Mouse (Mus musculus): ENCODE data around the gene Ranbp17. TPM values are rescaled to one million over a fixed set of nuclear protein-coding genes. Genes with fewer than 3 reads are reported as not detected.

Gene Ranbp17
- total and polyA plus RNA-seq, 2 experiments from 2014 or later: 5.8 to 9.1 TPM

DNA sequence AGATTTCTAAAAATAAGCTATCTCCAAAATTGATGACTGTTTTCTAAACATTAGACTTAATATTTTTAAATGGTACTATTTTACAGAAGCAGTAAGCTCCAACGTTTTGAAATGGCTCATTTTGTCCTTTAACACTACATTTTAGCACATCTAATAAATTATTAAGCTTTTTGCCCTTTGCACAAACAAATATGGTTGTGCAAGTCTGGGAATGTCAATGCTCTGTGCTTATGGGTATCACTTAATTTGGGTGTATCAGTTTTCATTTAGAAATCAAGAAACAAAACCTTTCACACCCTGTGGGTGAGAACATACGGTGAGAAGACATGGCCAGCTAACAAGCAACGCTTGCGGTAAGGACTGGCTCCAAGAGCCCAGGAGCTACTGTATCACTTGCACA is 108.9 kb downstream of the Ranbp17 start:
- DNase-seq (no peak), ATAC-seq (no peak)
- 84% methylated on average over 4 of the region's 4 CpGs for WGBS
- Histone ChIP-seq H3K4me2 (ENCODE audit: low read depth) (no peak overlapping the region), H3K4me1 (ENCODE audit: insufficient read depth) (no peaks in the 10 kb centered on the region), H3K4me3 (ENCODE audit: low read depth, low read length) (no peak overlapping the region), H3K9ac (no peak overlapping the region), H3K27ac (ENCODE audit: low read depth, low read length) (no peak overlapping the region), H3K27me3 (ENCODE audit: insufficient read depth, low read length) (no peaks in the 10 kb centered on the region), H3K36me3 (ENCODE audit: insufficient read depth) (no peaks in the 10 kb centered on the region), H3K9me3 (ENCODE audit: low read length) (no peaks in the 10 kb centered on the region)
- TF ChIP-seq CTCF (IDR thresholded peaks at IDR 0.05; ENCODE audit: low read depth): no peak

DNA sequence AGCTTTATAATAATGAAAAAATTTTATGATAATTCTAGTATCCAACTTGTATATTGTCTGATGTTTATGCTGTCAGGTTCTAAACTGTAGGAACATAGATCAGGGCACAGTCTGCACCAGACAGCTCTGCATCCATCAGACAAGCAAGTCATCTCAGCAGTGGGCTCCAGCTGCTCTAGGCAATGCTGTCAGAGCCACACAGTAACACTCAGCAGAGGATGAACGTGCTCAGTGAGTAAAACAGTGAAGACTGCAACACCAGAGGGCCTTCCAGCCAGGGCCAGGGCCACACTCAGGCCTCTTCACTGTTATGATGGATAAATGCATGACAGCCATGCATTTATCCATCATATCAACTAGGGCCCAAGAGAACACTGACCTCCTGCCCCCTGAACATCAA is 114.2 kb downstream of the Ranbp17 start:
- no peak overlapping the region for H3K27ac ChIP-seq (ENCODE audit: low read depth, low read length)
- no peak for TF ChIP-seq CTCF (IDR thresholded peaks at IDR 0.05; ENCODE audit: low read depth)
- ATAC-seq: no peak
- no peak overlapping the region for H3K4me3 ChIP-seq (ENCODE audit: low read depth, low read length)
- H3K9me3 ChIP-seq (ENCODE audit: low read length): no peaks in the 10 kb centered on the region
- DNase-seq: no peak
- no peaks in the 10 kb centered on the region for H3K27me3 ChIP-seq (ENCODE audit: insufficient read depth, low read length)
- no peak overlapping the region for H3K9ac ChIP-seq
- H3K4me2 ChIP-seq (ENCODE audit: low read depth): no peak overlapping the region
- WGBS: 66% methylated on average over 1 of the region's 1 CpGs
- H3K4me1 ChIP-seq (ENCODE audit: insufficient read depth): no peaks in the 10 kb centered on the region
- H3K36me3 ChIP-seq (ENCODE audit: insufficient read depth): no peaks in the 10 kb centered on the region

DNA sequence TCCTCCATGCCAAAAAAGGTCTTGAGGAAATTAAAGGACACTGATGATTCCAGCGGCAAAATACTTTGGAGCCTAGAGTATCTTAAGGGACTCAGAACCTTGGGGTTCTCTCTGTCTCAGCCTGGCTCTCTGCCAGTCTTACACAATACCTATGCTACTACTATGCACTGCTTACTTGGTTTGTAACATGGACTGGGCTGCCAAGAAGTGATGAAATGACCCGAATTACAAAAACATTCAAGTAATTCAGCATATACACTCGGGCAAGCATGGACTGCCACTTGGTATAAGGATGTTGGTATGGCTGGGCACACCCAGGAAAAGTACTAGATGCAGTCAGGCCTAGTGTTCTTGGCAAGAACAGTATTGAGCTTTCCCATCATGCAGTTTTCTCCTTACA is 114.8 kb downstream of the Ranbp17 start:
- Histone ChIP-seq H3K36me3 (ENCODE audit: insufficient read depth) (no peaks in the 10 kb centered on the region), H3K27ac (ENCODE audit: low read depth, low read length) (no peak overlapping the region), H3K9me3 (ENCODE audit: low read length) (no peaks in the 10 kb centered on the region), H3K4me3 (ENCODE audit: low read depth, low read length) (no peak overlapping the region), H3K4me1 (ENCODE audit: insufficient read depth) (no peaks in the 10 kb centered on the region), H3K4me2 (ENCODE audit: low read depth) (no peak overlapping the region), H3K9ac (no peak overlapping the region), H3K27me3 (ENCODE audit: insufficient read depth, low read length) (no peaks in the 10 kb centered on the region)
- TF ChIP-seq CTCF (IDR thresholded peaks at IDR 0.05; ENCODE audit: low read depth): no peak
- WGBS: 59% methylated on average over 3 of the region's 3 CpGs
- DNase-seq (no peak), ATAC-seq (no peak)

DNA sequence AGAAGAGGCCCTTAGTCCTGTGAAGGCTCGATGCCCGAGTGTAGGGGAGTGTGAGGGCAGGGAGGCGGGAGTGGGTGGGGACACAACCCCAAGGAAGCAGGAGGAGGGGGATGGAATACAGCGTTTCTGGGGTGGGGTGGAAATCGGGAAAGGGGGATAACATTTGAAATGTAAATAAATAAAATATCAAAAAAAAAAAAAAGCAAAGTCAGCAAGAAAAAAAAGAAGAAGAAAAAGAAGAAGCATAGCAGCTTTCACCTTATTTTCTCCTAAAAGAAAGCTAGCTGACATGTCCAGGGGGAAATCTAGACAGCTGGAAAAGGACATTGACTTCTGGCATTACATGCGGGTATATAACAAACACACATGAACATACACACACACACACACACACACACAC is 117.3 kb downstream of the Ranbp17 start:
- TF ChIP-seq CTCF (IDR thresholded peaks at IDR 0.05; ENCODE audit: low read depth): no peak
- no peaks in the 10 kb centered on the region for H3K9me3 ChIP-seq (ENCODE audit: low read length)
- H3K9ac ChIP-seq: no peak overlapping the region
- H3K4me2 ChIP-seq (ENCODE audit: low read depth): no peak overlapping the region
- H3K4me1 ChIP-seq (ENCODE audit: insufficient read depth): no peaks in the 10 kb centered on the region
- H3K36me3 ChIP-seq (ENCODE audit: insufficient read depth): no peaks in the 10 kb centered on the region
- DNase-seq (no peak), ATAC-seq (no peak)
- no peak overlapping the region for H3K4me3 ChIP-seq (ENCODE audit: low read depth, low read length)
- H3K27ac ChIP-seq (ENCODE audit: low read depth, low read length): no peak overlapping the region
- no peaks in the 10 kb centered on the region for H3K27me3 ChIP-seq (ENCODE audit: insufficient read depth, low read length)
- 95% methylated on average over 6 of the region's 6 CpGs for WGBS

DNA sequence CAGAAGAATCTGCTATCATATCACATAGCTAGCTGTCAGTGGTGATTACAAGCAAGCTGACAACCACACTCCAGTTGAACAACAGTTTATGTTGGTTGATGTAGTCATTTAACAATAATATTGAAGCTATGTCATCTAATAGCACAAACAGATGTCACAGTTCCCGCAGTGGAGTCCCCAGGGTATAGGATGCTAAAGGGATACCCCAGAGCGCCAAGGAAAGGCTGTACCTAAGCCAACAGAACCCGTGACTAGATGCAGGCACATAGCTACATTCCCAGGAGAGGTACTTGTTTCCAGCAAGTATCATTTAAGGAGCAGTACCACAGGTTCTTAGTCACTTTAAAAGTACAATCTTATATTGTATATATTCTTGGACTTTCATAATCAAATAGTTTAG is 119.5 kb downstream of the Ranbp17 start:
- no peaks in the 10 kb centered on the region for H3K27me3 ChIP-seq (ENCODE audit: insufficient read depth, low read length)
- no peak overlapping the region for H3K9ac ChIP-seq
- DNase-seq: no peak
- H3K27ac ChIP-seq (ENCODE audit: low read depth, low read length): no peak overlapping the region
- no peaks in the 10 kb centered on the region for H3K4me1 ChIP-seq (ENCODE audit: insufficient read depth)
- no peaks in the 10 kb centered on the region for H3K36me3 ChIP-seq (ENCODE audit: insufficient read depth)
- no peak overlapping the region for H3K4me2 ChIP-seq (ENCODE audit: low read depth)
- no peak overlapping the region for H3K4me3 ChIP-seq (ENCODE audit: low read depth, low read length)
- H3K9me3 ChIP-seq (ENCODE audit: low read length): no peaks in the 10 kb centered on the region
- ATAC-seq: no peak
- no peak for TF ChIP-seq CTCF (IDR thresholded peaks at IDR 0.05; ENCODE audit: low read depth)
- 64% methylated on average over 3 of the region's 3 CpGs for WGBS

DNA sequence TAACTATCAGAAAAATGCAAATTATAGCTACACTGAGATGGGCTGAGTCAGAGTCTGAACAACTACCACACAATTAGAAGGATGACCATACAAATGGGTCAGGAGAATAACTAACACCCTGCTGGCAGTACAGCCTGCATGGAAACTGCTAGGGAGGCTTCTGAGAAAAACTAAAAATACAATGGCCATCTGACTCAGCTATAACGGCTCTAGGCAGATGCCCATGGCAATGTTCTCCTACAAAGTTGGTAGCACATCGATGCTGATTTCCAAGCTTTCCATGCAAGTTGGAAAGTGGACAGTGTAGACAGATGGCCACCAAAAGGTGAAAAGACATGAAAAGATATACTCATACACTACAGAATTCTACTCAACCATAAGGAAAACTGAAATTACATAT is 124.9 kb downstream of the Ranbp17 start:
- ATAC-seq: no peak
- Histone ChIP-seq H3K9me3 (ENCODE audit: low read length) (no peaks in the 10 kb centered on the region), H3K9ac (no peak overlapping the region), H3K27me3 (ENCODE audit: insufficient read depth, low read length) (no peaks in the 10 kb centered on the region), H3K4me2 (ENCODE audit: low read depth) (no peak overlapping the region), H3K36me3 (ENCODE audit: insufficient read depth) (no peaks in the 10 kb centered on the region), H3K4me1 (ENCODE audit: insufficient read depth) (no peaks in the 10 kb centered on the region), H3K4me3 (ENCODE audit: low read depth, low read length) (no peak overlapping the region), H3K27ac (ENCODE audit: low read depth, low read length) (no peak overlapping the region)
- no peak for DNase-seq
- WGBS: 80% methylated on average over 2 of the region's 2 CpGs
- no peak for TF ChIP-seq CTCF (IDR thresholded peaks at IDR 0.05; ENCODE audit: low read depth)

DNA sequence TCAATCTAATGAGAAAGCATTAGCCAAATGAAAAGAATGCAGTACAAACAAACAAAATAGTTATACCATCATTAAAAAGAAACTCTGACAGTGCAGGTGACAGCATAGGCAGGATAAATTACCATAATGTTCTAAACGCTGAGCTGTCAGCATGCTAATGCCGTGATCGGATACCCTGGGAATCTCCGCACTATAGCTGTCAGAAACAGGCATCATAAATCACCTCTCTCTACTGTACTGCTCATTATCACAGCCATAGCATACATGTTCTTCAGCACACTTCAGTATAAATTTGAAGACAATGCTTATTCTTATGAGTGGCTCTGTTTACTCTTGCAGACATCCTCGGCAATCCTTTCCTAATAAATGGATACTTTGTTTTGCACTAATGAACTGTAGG is 151.7 kb downstream of the Ranbp17 start:
- Histone ChIP-seq H3K36me3 (ENCODE audit: insufficient read depth) (no peaks in the 10 kb centered on the region), H3K9me3 (ENCODE audit: low read length) (no peaks in the 10 kb centered on the region), H3K9ac (no peak overlapping the region), H3K4me1 (ENCODE audit: insufficient read depth) (no peaks in the 10 kb centered on the region), H3K4me3 (ENCODE audit: low read depth, low read length) (no peak overlapping the region), H3K27ac (ENCODE audit: low read depth, low read length) (no peak overlapping the region), H3K27me3 (ENCODE audit: insufficient read depth, low read length) (no peaks in the 10 kb centered on the region), H3K4me2 (ENCODE audit: low read depth) (no peak overlapping the region)
- WGBS: 22% methylated on average over 5 of the region's 5 CpGs
- peak; percentile 16; the same call in 1 of the 2 replicates for ATAC-seq
- no peak for DNase-seq
- no peak for TF ChIP-seq CTCF (IDR thresholded peaks at IDR 0.05; ENCODE audit: low read depth)

DNA sequence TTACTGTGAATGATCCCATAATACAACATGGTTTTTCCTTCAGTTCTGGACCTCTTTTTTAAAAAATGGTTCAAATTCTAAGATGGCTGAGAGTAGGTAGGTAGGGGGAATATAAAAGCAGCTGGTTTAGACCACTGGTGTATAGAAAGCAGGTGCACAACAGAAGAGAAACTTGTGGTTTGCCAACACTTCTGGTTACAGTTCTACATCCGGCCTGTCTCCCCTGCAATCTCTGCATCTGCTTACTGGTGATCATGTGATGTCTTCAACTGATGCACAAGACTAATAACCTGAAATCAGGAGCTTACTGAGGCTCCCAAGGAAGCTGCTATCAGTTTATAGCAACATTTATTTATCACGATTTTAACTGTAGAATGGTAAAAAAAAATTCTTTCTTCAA is 164.3 kb downstream of the Ranbp17 start:
- no peak overlapping the region for H3K27ac ChIP-seq (ENCODE audit: low read depth, low read length)
- H3K4me2 ChIP-seq (ENCODE audit: low read depth): no peak overlapping the region
- H3K9ac ChIP-seq: no peak overlapping the region
- no peak overlapping the region for H3K4me3 ChIP-seq (ENCODE audit: low read depth, low read length)
- no peaks in the 10 kb centered on the region for H3K36me3 ChIP-seq (ENCODE audit: insufficient read depth)
- TF ChIP-seq CTCF (IDR thresholded peaks at IDR 0.05; ENCODE audit: low read depth): no peak
- WGBS: 76% methylated on average over 2 of the region's 2 CpGs
- no peaks in the 10 kb centered on the region for H3K9me3 ChIP-seq (ENCODE audit: low read length)
- no peaks in the 10 kb centered on the region for H3K27me3 ChIP-seq (ENCODE audit: insufficient read depth, low read length)
- ATAC-seq (no peak), DNase-seq (no peak)
- no peaks in the 10 kb centered on the region for H3K4me1 ChIP-seq (ENCODE audit: insufficient read depth)
